Mouse (Mus musculus) embryonic facial prominence, embryonic 11.5 days (tissue): ENCODE data around the gene Fgfr2. TPM values are rescaled to one million over a fixed set of nuclear protein-coding genes. Genes with fewer than 3 reads are reported as not detected.

ENCODE experiments used
- ATAC-seq: fragments of 200-750 bp; cut with Nextera tagmentation; replicated peaks from 2 replicates; pipeline ENCODE4 v1.8.0; 2017; ENCODE audit warnings: low read depth; ENCODE audit not compliant: insufficient number of reproducible peaks, low FRiP score, low TSS enrichment
- DNase-seq: peaks from one replicate; pipeline ENCODE4 v3.0.0-alpha.2; 2015; ENCODE audit warnings: low spot score
- H3K27ac ChIP-seq: fragments of 300-500 bp; sonication (generic); replicated peaks from 2 replicates; pipeline ENCODE4 v1.5.1; 2014; ENCODE audit warnings: mild to moderate bottlenecking, low read depth, low read length, control low read depth
- H3K27me3 ChIP-seq: fragments of 300-500 bp; sonication (generic); 2 replicates; pipeline ENCODE4 v1.6.1; 2014; ENCODE audit warnings: mild to moderate bottlenecking, low read length, moderate library complexity, mixed read lengths; ENCODE audit not compliant: control insufficient read depth, insufficient read depth
- H3K36me3 ChIP-seq: fragments of 300-500 bp; sonication (generic); replicated peaks from 2 replicates; pipeline ENCODE4 v1.6.1; 2014; ENCODE audit warnings: low read depth, mild to moderate bottlenecking, low read length, moderate library complexity, mixed read lengths; ENCODE audit not compliant: control insufficient read depth, insufficient read depth
- H3K4me1 ChIP-seq: fragments of 300-500 bp; sonication (generic); 2 replicates; pipeline ENCODE4 v1.6.1; 2014; ENCODE audit warnings: low read length, mixed read lengths; ENCODE audit not compliant: control insufficient read depth, insufficient read depth
- H3K4me2 ChIP-seq: fragments of 300-500 bp; sonication (generic); 2 replicates; pipeline ENCODE4 v1.6.1; 2014; ENCODE audit warnings: low read depth, mild to moderate bottlenecking, control low read depth, low read length, moderate library complexity
- H3K4me3 ChIP-seq: fragments of 300-500 bp; sonication (generic); 2 replicates; pipeline ENCODE4 v1.5.1; 2014; ENCODE audit warnings: low read depth, low read length, control low read depth
- H3K9ac ChIP-seq: fragments of 300-500 bp; sonication (generic); replicated peaks from 2 replicates; pipeline ENCODE4 v1.6.1; 2014; ENCODE audit warnings: mild to moderate bottlenecking, control low read depth, low read length
- H3K9me3 ChIP-seq: fragments of 300-500 bp; sonication (generic); replicated peaks from 2 replicates; pipeline ENCODE4 v1.6.1; 2016; ENCODE audit warnings: mild to moderate bottlenecking, low read length, inconsistent platforms, mixed read lengths; ENCODE audit not compliant: control insufficient read depth
- WGBS: fragments of 180-500 bp; shearing (Covaris S2); extraction: QIAGEN DNeasy Blood & Tissue Kit; methylation state at CpG from one replicate; pipeline ENCODE4 v1.1.7; 2014; 5-methylcytosine and 5-hydroxymethylcytosine counted together
- polyA plus RNA-seq: library from polyadenylated mRNA; unstranded; fragments of >200 nt; fragmentation: Nextera tagmentation; extraction: Ambion mirVana; gene quantifications from 2 replicates; pipeline ENCODE4 v1.2.1, GENCODE M21; 2014

Gene Fgfr2
- polyA plus RNA-seq, 1 experiment from 2014 or later: 75.6 TPM

DNA sequence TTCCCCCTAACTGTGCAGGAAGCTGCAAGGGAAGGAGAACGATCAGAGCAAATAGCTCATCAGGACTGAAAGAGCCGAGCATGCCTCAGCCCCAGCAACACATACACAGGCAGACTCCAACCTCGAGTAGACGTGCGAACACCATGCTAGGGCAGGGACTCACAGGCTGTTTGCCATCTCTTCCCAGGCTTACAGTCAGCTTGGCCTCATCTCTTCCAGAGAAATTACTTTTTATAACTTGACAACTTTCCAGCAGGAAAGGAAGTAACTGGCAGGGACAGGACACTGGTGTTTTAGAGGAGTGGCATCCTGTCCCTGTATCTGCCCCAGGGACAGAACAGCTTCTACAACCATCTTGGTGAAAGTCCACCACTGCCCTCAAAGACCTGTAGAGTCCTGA, 879.9 kb downstream of the Fgfr2 start:
- Histone ChIP-seq H3K4me1 (no peaks in the 10 kb centered on the region), H3K36me3 (no peaks in the 10 kb centered on the region), H3K9ac (no peak overlapping the region), H3K9me3 (no peaks in the 10 kb centered on the region), H3K4me2 (no peak overlapping the region), H3K4me3 (no peak overlapping the region), H3K27ac (no peak overlapping the region), H3K27me3 (no peaks in the 10 kb centered on the region)
- no peak for ATAC-seq
- WGBS: 89% methylated on average over 5 of the region's 5 CpGs
- DNase-seq: no peak

DNA sequence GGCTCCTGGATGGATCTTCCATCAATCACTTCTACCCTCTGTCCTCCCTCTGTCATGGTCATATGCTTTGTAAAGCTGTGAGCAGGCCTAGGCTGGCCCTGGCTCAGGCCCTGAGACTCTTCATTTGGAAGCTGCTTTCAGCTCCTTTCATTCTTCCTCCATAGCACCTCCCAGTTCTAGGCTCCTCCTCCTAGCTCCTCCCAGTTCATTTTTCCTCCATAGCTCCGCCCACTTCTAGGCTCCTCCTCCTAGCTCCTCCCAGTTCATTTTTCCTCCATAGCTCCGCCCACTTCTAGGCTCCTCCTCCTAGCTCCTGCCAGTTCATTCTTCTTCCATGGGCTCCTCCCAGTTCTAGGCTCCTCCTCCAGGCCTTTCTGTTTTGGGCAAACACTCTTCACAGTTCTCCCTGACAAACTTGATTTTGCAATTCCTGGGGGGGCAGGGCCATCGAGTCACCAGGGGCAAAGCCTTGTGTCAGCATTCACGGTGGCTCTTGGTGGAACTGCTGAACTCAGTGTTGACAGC, 880.5 kb downstream of the Fgfr2 start:
- H3K36me3 ChIP-seq: no peaks in the 10 kb centered on the region
- H3K4me3 ChIP-seq: no peak overlapping the region
- ATAC-seq (no peak), DNase-seq (no peak)
- no peak overlapping the region for H3K4me2 ChIP-seq
- no peaks in the 10 kb centered on the region for H3K4me1 ChIP-seq
- no peaks in the 10 kb centered on the region for H3K9me3 ChIP-seq
- no peaks in the 10 kb centered on the region for H3K27me3 ChIP-seq
- no peak overlapping the region for H3K27ac ChIP-seq
- 45% methylated on average over 4 of the region's 4 CpGs for WGBS
- no peak overlapping the region for H3K9ac ChIP-seq

DNA sequence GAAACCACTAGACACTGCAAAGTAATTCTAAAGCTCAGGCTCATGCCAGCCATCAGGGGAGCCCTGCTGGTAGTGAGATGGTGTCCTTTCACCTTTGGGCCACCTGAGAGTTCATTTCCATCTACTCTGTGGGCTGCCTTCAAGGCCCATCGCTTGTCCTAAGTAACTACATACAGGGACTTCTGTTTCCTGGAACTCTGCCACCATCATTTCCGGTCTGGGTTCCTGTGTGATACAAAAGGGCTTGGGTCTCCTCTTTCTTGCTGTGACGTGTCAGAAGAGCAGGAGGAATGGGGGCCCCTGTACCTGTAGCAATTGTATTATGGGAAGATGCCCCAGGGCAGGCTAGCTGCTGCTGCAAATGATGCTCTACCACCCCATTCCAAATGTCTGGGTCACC, 884.2 kb downstream of the Fgfr2 start:
- H3K4me1 ChIP-seq: no peaks in the 10 kb centered on the region
- no peak overlapping the region for H3K27ac ChIP-seq
- H3K4me2 ChIP-seq: no peak overlapping the region
- no peaks in the 10 kb centered on the region for H3K27me3 ChIP-seq
- H3K9me3 ChIP-seq: no peaks in the 10 kb centered on the region
- 88% methylated on average over 3 of the region's 3 CpGs for WGBS
- H3K36me3 ChIP-seq: no peaks in the 10 kb centered on the region
- ATAC-seq (no peak), DNase-seq (no peak)
- no peak overlapping the region for H3K9ac ChIP-seq
- no peak overlapping the region for H3K4me3 ChIP-seq

DNA sequence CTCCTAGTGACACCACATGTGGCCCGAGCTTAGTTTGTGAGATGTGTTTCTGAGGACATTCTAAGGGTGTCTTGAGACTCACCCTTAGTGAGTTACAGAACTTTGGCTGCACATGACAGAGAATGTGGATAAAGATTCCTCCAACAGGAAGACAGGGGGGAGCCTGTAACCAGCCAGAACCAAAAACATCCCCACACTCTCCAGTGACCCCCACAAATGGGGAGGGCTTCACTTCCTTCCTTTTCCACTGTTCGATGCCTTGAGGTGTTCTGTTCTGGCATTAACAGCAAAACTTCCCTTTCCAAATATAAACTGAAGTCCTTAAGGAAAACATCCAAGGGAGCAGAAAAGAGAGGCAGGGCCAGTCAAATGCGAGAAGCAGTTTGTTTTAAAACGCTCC, 886.0 kb downstream of the Fgfr2 start:
- H3K27ac ChIP-seq: no peak overlapping the region
- no peaks in the 10 kb centered on the region for H3K9me3 ChIP-seq
- H3K9ac ChIP-seq: no peak overlapping the region
- ATAC-seq (no peak), DNase-seq (no peak)
- H3K4me2 ChIP-seq: no peak overlapping the region
- no peaks in the 10 kb centered on the region for H3K4me1 ChIP-seq
- 71% methylated on average over 4 of the region's 4 CpGs for WGBS
- H3K27me3 ChIP-seq: no peaks in the 10 kb centered on the region
- H3K36me3 ChIP-seq: no peaks in the 10 kb centered on the region
- H3K4me3 ChIP-seq: no peak overlapping the region

GRCm38 (mm10) chr7:132236789-132237188, 886.4 kb downstream of the Fgfr2 start:
- no peak for ATAC-seq
- H3K4me2 ChIP-seq: no peak overlapping the region
- H3K4me1 ChIP-seq: no peaks in the 10 kb centered on the region
- no peak overlapping the region for H3K9ac ChIP-seq
- H3K9me3 ChIP-seq: no peaks in the 10 kb centered on the region
- H3K27ac ChIP-seq: no peak overlapping the region
- H3K27me3 ChIP-seq: no peaks in the 10 kb centered on the region
- DNase-seq: no peak
- no peak overlapping the region for H3K4me3 ChIP-seq
- 75% methylated on average over 8 of the region's 8 CpGs for WGBS
- H3K36me3 ChIP-seq: no peaks in the 10 kb centered on the region

GRCm38 (mm10) chr7:132234250-132234649, 888.9 kb downstream of the Fgfr2 start:
- Histone ChIP-seq H3K9me3 (no peaks in the 10 kb centered on the region), H3K9ac (no peak overlapping the region), H3K4me2 (no peak overlapping the region), H3K27me3 (no peaks in the 10 kb centered on the region), H3K4me3 (no peak overlapping the region), H3K27ac (no peak overlapping the region), H3K4me1 (no peaks in the 10 kb centered on the region), H3K36me3 (no peaks in the 10 kb centered on the region)
- ATAC-seq (no peak), DNase-seq (no peak)
- WGBS: 67% methylated on average over 3 of the region's 3 CpGs

- Histone ChIP-seq H3K27me3 (no peaks in the 10 kb centered on the region), H3K9ac (no peak overlapping the region), H3K27ac (no peak overlapping the region), H3K4me1 (no peaks in the 10 kb centered on the region), H3K4me2 (no peak overlapping the region), H3K36me3 (no peaks in the 10 kb centered on the region), H3K9me3 (no peaks in the 10 kb centered on the region), H3K4me3 (no peak overlapping the region)
- ATAC-seq (no peak), DNase-seq (no peak)
- WGBS: 84% methylated on average over 4 of the region's 4 CpGs
These were observed 889.4 kb downstream of the Fgfr2 start for GRCm38 (mm10) chr7:132233732-132234131.

DNA sequence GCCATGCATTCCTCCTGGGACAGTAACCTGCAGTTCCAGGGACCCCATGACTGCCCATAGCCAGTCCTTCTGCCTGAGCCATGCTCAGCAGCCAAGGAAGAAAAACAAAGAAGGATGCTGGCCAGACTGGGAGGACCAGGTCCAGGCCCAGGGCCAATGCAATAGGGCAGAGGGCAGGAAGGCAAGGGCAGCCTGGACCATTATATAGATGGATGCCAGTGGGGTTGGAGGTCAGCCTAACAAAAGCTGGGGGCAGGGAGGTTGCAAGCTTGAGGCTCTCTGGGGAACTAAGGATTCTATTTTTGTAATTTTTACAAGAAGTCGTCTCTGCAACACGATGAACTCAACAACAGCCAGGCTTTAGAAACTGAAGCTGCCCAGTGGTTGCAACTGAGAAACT, 890.2 kb downstream of the Fgfr2 start:
- DNase-seq: no peak
- no peaks in the 10 kb centered on the region for H3K4me1 ChIP-seq
- H3K4me2 ChIP-seq: no peak overlapping the region
- ATAC-seq: no peak
- H3K36me3 ChIP-seq: no peaks in the 10 kb centered on the region
- 23% methylated on average over 2 of the region's 2 CpGs for WGBS
- no peak overlapping the region for H3K9ac ChIP-seq
- H3K4me3 ChIP-seq: no peak overlapping the region
- H3K27ac ChIP-seq: no peak overlapping the region
- H3K9me3 ChIP-seq: no peaks in the 10 kb centered on the region
- H3K27me3 ChIP-seq: no peaks in the 10 kb centered on the region
